Mouse (Mus musculus): ENCODE results near the gene Ppm1j. TPM values are rescaled to one million over a fixed set of nuclear protein-coding genes. Genes with fewer than 3 reads are reported as not detected.

Ppm1j gene
- polyA plus RNA-seq, 1 experiment from 2014 or later, result 1.2 TPM

DNA sequence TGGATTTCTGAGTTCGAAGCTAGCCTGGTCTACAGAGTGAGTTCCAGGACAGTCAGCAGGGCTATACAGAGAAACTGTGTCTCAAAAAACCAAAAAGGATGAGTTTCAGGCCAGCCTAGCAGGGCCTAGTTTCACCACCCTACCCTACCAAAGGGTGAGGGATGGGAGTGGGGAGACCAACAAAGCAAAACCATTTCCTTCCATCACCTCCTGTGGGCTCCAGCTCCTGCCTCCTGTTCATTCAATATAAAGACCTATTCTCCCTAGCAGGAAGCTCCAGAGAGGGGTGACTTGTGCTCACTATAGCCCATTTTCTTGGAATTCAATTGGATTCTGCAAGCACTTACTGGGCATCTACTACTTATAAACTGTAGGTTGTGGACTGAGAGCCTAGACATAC, 33.9 kb downstream of the Ppm1j start:
- DNase-seq (ENCODE audit: low spot score), result no peak

DNA sequence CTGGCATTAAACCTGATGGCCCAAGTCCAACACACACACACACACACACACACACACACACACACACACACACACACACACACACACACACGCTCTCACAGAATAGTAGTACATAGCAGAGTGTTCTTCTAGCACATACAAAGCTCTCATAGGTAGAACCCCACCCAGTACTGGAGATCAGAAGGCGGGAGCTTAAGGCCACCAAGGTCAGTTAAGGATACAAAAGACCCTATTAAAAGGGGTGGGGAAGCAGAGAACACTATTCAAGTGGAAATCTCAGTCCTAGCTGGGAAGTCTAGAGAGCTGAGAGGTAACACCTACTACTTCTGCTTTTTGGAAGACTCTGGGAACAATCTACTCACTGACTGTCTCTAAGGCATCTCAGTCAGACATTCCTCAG, 34.5 kb downstream of the Ppm1j start:
- H3K4me1 ChIP-seq (replicated peaks; ENCODE audit: control insufficient read depth, insufficient read depth, low read length), result peaks cover 6% of the 10 kb centered on the region; the same call in 1 of the 2 replicates
- ATAC-seq (replicated peaks; ENCODE audit: low FRiP score) (no peak), DNase-seq (ENCODE audit: low spot score) (no peak)
- H3K27ac ChIP-seq (ENCODE audit: low read depth, low read length), result no peak overlapping the region
- H3K36me3 ChIP-seq (ENCODE audit: control insufficient read depth, insufficient read depth, low read length), result no peaks in the 10 kb centered on the region
- no peak overlapping the region for H3K9ac ChIP-seq (ENCODE audit: low read length)
- no peak overlapping the region for H3K4me2 ChIP-seq (ENCODE audit: low read depth, low read length, severe bottlenecking)
- H3K27me3 ChIP-seq (ENCODE audit: control insufficient read depth, insufficient read depth, low read length), result no peaks in the 10 kb centered on the region
- H3K4me3 ChIP-seq (ENCODE audit: low read depth, low read length), result no peak overlapping the region
- no peaks in the 10 kb centered on the region for H3K9me3 ChIP-seq (ENCODE audit: control insufficient read depth, low read length)
- WGBS, result 68% methylated on average over 2 of the region's 2 CpGs

More for the DNA sequence above, 33.9 kb downstream of the Ppm1j start:
- WGBS, result 100% methylated on average over 1 of the region's 1 CpGs
- no peaks in the 10 kb centered on the region for H3K36me3 ChIP-seq (ENCODE audit: control insufficient read depth, insufficient read depth, low read length)
- peaks cover 6% of the 10 kb centered on the region; the same call in 1 of the 2 replicates for H3K4me1 ChIP-seq (replicated peaks; ENCODE audit: control insufficient read depth, insufficient read depth, low read length)
- H3K4me2 ChIP-seq (ENCODE audit: low read depth, low read length, severe bottlenecking), result no peak overlapping the region
- H3K27me3 ChIP-seq (ENCODE audit: control insufficient read depth, insufficient read depth, low read length), result no peaks in the 10 kb centered on the region
- no peak overlapping the region for H3K9ac ChIP-seq (ENCODE audit: low read length)
- no peak overlapping the region for H3K27ac ChIP-seq (ENCODE audit: low read depth, low read length)
- no peak overlapping the region for H3K4me3 ChIP-seq (ENCODE audit: low read depth, low read length)
- no peak for ATAC-seq (replicated peaks; ENCODE audit: low FRiP score)
- H3K9me3 ChIP-seq (ENCODE audit: control insufficient read depth, low read length), result no peaks in the 10 kb centered on the region

DNA sequence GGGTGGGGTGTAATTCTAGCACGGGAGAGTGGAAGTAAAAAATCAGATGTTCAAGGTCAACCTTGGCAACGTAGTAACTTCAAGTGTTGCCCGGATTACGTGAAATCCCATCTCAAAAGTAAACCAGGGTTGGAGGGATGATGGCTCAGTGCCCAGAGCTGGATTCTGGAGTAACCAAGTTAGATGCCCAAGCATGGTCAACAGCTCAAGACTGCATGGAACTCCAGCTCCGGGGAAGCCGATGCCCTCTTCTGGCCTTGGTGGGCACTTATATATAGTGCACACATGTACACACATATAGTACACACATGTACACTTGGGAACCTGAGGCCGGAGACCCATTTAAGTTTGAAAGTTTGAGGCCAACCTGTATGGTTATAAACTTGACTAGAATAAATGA, 35.3 kb downstream of the Ppm1j start:
- 95% methylated on average over 7 of the region's 7 CpGs for WGBS

DNA sequence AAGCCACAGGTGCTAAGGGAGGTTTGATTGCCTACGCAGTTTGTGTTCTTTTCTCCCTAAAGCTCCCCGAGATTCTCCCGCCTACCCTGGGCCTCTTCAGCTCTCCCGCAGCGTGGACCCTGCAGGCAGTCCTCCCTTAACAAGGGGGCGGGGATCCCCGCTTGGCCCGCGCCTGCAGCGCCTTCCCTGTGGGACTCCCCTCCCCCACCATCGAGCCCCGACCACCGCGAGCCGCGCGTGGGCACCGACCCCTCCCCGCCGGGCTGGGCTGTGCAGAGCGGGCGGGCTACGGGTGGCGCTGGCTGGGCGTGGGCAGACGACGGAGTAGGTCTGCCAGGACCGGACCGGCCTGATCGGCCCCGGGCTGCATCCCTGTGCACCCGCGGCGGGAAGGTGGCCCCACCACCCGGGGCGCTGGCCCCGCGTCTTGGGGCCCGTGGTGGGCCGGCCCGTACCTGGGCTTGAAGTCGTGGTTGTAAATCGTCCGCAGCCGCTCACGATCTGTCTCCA, 36.7 kb downstream of the Ppm1j start:
- H3K4me2 ChIP-seq (ENCODE audit: low read depth, low read length, severe bottlenecking), result peak overlapping the region; percentile 99
- DNase-seq (ENCODE audit: low spot score) (peak; percentile 78), ATAC-seq (replicated peaks; ENCODE audit: low FRiP score) (peak; percentile 79)
- peak overlapping the region; percentile 74 for H3K9ac ChIP-seq (ENCODE audit: low read length)
- H3K4me3 ChIP-seq (ENCODE audit: low read depth, low read length), result peak overlapping the region; percentile 65
- H3K4me1 ChIP-seq (replicated peaks; ENCODE audit: control insufficient read depth, insufficient read depth, low read length), result peaks cover 6% of the 10 kb centered on the region; the same call in 1 of the 2 replicates
- WGBS, result 1% methylated on average over 46 of the region's 46 CpGs
- no peaks in the 10 kb centered on the region for H3K9me3 ChIP-seq (ENCODE audit: control insufficient read depth, low read length)
- H3K27me3 ChIP-seq (ENCODE audit: control insufficient read depth, insufficient read depth, low read length), result no peaks in the 10 kb centered on the region
- H3K36me3 ChIP-seq (ENCODE audit: control insufficient read depth, insufficient read depth, low read length), result no peaks in the 10 kb centered on the region
- peak overlapping the region; percentile 37; the same call in 1 of the 2 replicates for H3K27ac ChIP-seq (ENCODE audit: low read depth, low read length)

More for the DNA sequence above, 35.3 kb downstream of the Ppm1j start:
- Histone ChIP-seq H3K4me2 (ENCODE audit: low read depth, low read length, severe bottlenecking) (no peak overlapping the region), H3K36me3 (ENCODE audit: control insufficient read depth, insufficient read depth, low read length) (no peaks in the 10 kb centered on the region), H3K4me3 (ENCODE audit: low read depth, low read length) (no peak overlapping the region), H3K4me1 (replicated peaks; ENCODE audit: control insufficient read depth, insufficient read depth, low read length) (peaks cover 6% of the 10 kb centered on the region; the same call in 1 of the 2 replicates), H3K27me3 (ENCODE audit: control insufficient read depth, insufficient read depth, low read length) (no peaks in the 10 kb centered on the region), H3K9me3 (ENCODE audit: control insufficient read depth, low read length) (no peaks in the 10 kb centered on the region), H3K27ac (ENCODE audit: low read depth, low read length) (no peak overlapping the region), H3K9ac (ENCODE audit: low read length) (no peak overlapping the region)
- DNase-seq (ENCODE audit: low spot score) (no peak), ATAC-seq (replicated peaks; ENCODE audit: low FRiP score) (no peak)

DNA sequence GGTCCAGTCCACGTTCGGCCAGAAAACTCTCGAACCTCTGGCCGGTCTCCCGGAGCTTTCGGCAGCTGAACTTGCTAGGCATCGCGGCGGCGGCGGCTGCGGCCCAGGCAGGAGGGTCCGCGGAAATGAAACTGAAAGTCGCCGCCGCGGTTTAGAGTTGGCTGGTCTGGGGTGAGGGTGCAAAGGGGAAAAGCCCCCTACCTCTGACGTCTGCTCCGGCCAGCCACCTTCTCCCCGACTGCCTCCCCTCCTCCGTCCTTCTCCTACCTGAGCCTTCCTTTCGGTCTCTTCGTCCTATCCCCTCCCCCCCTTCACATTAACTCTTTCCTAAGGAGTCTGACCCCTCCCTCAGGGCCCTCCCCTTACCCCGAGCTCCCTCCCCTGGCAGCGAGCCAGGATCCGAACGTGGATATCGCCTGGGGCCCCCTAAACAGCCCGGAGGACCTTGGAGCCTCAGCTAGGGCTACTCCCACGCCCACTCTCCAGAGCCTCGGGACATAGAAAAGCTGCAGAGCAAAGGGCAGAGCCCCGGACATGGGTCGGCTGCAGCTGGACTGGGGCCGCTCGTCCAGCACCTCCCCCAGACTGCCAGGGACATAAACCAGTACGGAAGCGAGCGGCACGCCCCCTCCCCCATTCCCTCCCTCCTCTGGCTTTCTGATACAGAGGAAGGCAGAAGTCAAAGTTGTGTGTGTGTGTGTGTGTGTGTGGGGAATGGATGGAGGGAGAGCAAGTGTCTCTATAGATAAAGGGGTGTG, 37.3 kb downstream of the Ppm1j start, which contains the start of gene Mov10:
Gene Mov10 (minus strand): TSS at position 573 of the 758 bp plus-strand sequence.
- Histone ChIP-seq H3K4me2 (ENCODE audit: low read depth, low read length, severe bottlenecking) (peak within 1 kb of the TSS; percentile 99), H3K4me1 (replicated peaks; ENCODE audit: control insufficient read depth, insufficient read depth, low read length) (peaks cover 6% of the 10 kb centered on the region; the same call in 1 of the 2 replicates), H3K27me3 (ENCODE audit: control insufficient read depth, insufficient read depth, low read length) (no peaks in the 10 kb centered on the region), H3K9me3 (ENCODE audit: control insufficient read depth, low read length) (no peaks in the 10 kb centered on the region), H3K36me3 (ENCODE audit: control insufficient read depth, insufficient read depth, low read length) (no peaks in the 10 kb centered on the region), H3K27ac (ENCODE audit: low read depth, low read length) (peak within 1 kb of the TSS; percentile 37; the same call in 1 of the 2 replicates), H3K9ac (ENCODE audit: low read length) (peak within 1 kb of the TSS; percentile 74), H3K4me3 (ENCODE audit: low read depth, low read length) (peak within 1 kb of the TSS; percentile 65)
- peak; percentile 81 for ATAC-seq (replicated peaks; ENCODE audit: low FRiP score)
- peak; percentile 82 for DNase-seq (ENCODE audit: low spot score)
- WGBS, result under 1% methylated on average over 39 of the region's 40 CpGs

DNA sequence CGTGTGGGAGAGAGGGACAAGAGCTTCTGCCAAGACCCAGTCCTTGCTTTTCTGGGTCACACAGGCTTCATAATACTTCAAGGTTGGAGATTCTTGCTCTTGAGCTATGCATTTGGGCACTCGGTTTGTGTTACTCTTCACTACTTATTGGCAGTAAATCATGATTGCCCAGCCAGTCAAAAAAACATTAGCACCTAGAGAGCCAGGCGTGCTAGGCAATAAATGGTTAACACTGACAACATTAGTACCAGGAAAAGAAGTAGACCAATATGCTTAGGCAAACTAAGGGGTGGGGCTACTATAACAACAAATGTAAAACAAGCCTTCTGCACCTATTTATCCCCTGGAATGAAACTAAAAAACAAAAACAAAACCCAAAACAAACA, 37.9 kb downstream of the Ppm1j start:
- Histone ChIP-seq H3K4me2 (ENCODE audit: low read depth, low read length, severe bottlenecking) (peak overlapping the region; percentile 99), H3K27me3 (ENCODE audit: control insufficient read depth, insufficient read depth, low read length) (no peaks in the 10 kb centered on the region), H3K27ac (ENCODE audit: low read depth, low read length) (peak overlapping the region; percentile 12; the same call in 1 of the 2 replicates), H3K36me3 (ENCODE audit: control insufficient read depth, insufficient read depth, low read length) (no peaks in the 10 kb centered on the region), H3K4me1 (replicated peaks; ENCODE audit: control insufficient read depth, insufficient read depth, low read length) (peaks cover 6% of the 10 kb centered on the region; the same call in 1 of the 2 replicates), H3K9ac (ENCODE audit: low read length) (peak overlapping the region; percentile 74; the same call in 1 of the 2 replicates), H3K9me3 (ENCODE audit: control insufficient read depth, low read length) (no peaks in the 10 kb centered on the region), H3K4me3 (ENCODE audit: low read depth, low read length) (peak overlapping the region; percentile 65; the same call in 1 of the 2 replicates)
- 12% methylated on average over 3 of the region's 3 CpGs for WGBS
- ATAC-seq (replicated peaks; ENCODE audit: low FRiP score) (no peak), DNase-seq (ENCODE audit: low spot score) (no peak)

DNA sequence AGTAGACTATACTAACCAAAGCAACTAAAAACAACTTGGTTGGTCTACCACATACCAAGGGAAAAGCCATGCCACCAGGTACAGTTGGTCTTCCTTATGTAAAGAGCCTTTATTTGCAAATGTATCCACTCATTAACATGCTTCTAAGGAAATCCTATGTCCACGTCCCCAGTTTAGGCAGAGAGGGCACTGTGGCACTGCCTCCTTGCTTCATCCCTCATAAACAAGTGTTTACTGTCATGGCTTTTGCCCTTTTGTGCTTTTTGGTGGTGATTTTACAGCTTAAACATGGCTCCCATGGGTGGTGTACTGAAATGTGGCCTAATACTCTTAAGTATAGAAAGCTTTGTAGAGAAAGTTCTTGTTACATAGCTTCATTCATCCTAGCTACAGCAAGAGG, 39.6 kb downstream of the Ppm1j start:
- WGBS, result 57% methylated on average over 1 of the region's 1 CpGs
- no peaks in the 10 kb centered on the region for H3K36me3 ChIP-seq (ENCODE audit: control insufficient read depth, insufficient read depth, low read length)
- no peak for ATAC-seq (replicated peaks; ENCODE audit: low FRiP score)
- H3K27me3 ChIP-seq (ENCODE audit: control insufficient read depth, insufficient read depth, low read length), result no peaks in the 10 kb centered on the region
- H3K4me1 ChIP-seq (replicated peaks; ENCODE audit: control insufficient read depth, insufficient read depth, low read length), result peaks cover 6% of the 10 kb centered on the region; the same call in 1 of the 2 replicates
- H3K9me3 ChIP-seq (ENCODE audit: control insufficient read depth, low read length), result no peaks in the 10 kb centered on the region
- H3K27ac ChIP-seq (ENCODE audit: low read depth, low read length), result no peak overlapping the region
- H3K9ac ChIP-seq (ENCODE audit: low read length), result no peak overlapping the region
- DNase-seq (ENCODE audit: low spot score), result no peak
- no peak overlapping the region for H3K4me2 ChIP-seq (ENCODE audit: low read depth, low read length, severe bottlenecking)
- H3K4me3 ChIP-seq (ENCODE audit: low read depth, low read length), result no peak overlapping the region

DNA sequence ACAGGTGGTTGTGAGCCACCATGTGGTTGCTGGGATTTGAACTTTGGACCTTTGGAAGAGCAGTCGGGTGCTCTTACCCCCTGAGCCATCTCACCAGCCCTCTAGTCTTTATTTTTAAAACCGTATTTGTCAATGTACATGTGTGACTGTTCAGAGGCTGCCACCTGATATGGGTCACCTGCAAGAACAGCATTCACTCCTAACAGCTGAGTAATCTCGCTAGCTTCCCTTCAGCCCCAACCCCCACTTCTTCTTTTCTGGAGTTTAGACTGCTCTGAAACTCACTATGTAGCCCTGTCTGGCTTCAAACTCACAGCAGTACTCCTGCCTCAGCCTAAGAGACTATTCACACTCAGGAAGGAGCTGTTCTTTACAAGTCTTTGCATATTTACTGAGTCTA, 41.6 kb downstream of the Ppm1j start:
- Histone ChIP-seq H3K4me1 (replicated peaks; ENCODE audit: control insufficient read depth, insufficient read depth, low read length) (peaks cover 4% of the 10 kb centered on the region; the same call in 1 of the 2 replicates), H3K9ac (ENCODE audit: low read length) (no peak overlapping the region), H3K9me3 (ENCODE audit: control insufficient read depth, low read length) (no peaks in the 10 kb centered on the region), H3K4me2 (ENCODE audit: low read depth, low read length, severe bottlenecking) (no peak overlapping the region), H3K4me3 (ENCODE audit: low read depth, low read length) (no peak overlapping the region), H3K27ac (ENCODE audit: low read depth, low read length) (no peak overlapping the region), H3K36me3 (ENCODE audit: control insufficient read depth, insufficient read depth, low read length) (no peaks in the 10 kb centered on the region), H3K27me3 (ENCODE audit: control insufficient read depth, insufficient read depth, low read length) (no peaks in the 10 kb centered on the region)
- ATAC-seq (replicated peaks; ENCODE audit: low FRiP score) (no peak), DNase-seq (ENCODE audit: low spot score) (no peak)
- WGBS, result 86% methylated on average over 3 of the region's 3 CpGs
